Mouse (Mus musculus) liver, postnatal 0 days (tissue): ENCODE measurements around the gene Fhad1.

Experiments
- CTCF ChIP-seq: sonication (generic); IDR thresholded peaks from 2 replicates; pipeline ENCODE4 v1.5.1; 2016; ENCODE audit warnings: antibody characterized with exemption, low read depth
- EP300 ChIP-seq: IDR thresholded peaks from 2 replicates; pipeline ENCODE4 v1.6.1; 2016; ENCODE audit warnings: antibody characterized with exemption, low read depth, mild to moderate bottlenecking

DNA sequence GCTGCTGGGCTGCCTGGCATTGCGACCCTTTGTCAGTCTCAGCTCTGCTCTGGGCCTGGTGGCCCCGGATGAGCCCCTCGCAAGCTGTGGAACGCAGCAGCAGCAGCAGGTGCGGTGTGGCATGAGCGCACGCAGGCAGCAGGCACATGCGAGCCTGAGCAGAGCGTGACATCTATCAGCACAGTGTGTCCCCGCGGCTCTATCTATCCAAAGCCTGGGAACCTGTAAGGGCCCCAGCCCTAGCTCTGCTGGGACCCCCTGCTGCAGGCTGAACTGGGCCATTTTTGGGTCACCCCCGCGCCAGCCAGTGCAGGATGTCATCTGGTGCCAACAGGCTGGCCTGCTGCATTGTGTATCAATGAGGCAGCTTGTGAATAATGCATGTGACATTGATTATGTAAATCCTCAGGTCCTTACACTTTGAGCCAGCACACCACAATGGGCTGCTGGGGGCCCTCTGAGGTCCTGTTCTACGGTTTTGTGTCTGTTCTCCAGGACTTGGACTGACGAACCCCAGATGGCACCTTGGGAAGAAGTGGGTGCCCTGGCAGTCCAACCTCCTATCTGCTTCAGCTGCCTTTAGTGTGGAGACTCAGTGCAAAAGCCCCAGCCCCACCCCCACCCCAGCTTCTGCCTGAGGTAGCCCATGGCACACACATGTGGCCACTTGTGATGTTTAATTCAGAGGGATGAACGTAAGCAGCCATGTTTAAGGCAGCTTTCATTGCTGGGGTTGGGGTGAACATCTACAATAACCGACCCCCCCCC, 113.0 kb downstream of the Fhad1 start:
- TF ChIP-seq EP300 (no peak), CTCF (no peak)
